ENCODE assay signal across 8 mouse cellular contexts in the genomic region with DNA sequence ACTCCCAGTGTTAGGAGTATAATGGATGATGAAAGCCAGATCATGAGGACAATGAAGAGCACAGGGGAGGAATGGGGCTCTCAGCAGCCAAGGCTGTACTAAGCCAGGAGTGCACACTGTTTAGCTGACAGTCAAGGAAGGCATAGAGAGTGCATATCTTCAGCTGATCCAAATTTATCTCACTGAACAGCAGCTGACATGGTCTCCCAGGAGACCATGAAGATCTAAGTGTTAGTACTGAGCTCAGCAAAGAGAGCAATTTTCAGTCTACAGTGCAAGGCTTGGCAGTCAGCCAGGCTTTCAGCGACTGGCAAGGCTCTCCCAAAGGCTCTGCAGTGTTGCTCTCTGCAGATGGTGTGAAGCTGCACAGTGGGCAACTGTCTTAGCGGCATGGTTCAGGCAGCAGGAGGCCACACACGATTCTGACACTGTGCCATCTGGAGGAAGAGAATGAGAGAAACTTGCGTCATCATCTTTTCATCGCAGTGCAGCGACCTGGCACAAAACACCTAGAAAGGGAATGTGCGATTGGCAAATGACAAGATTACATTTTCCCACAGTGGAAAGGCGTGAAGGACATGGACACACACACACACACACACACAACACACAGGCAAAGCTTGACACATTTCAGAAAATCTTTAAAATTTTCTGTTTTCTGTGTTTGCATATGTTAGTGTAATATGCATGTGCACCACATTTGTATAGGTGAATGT.
A peak's percentile ranks its signal among the peaks of the same experiment; 100 is the strongest.
DNase-seq lines count a peak whose midpoint lies in the region; ATAC-seq lines count a peak whose summit lies in the region.

No protein-coding gene starts in this region.

- intact Hi-C loops in heart, postnatal 36 days (cut with DNase I) = no loop called here

- peak; percentile 66 for DNase-seq in adipocyte (ENCODE audit: low spot score)
- peak; percentile 86 for DNase-seq in brain, embryonic 18.5 days (ENCODE audit: low read depth, low spot score)
- DNase-seq in frontal cortex, postnatal 10 days (ENCODE audit: low spot score in 2 of 2) = peak; percentile 79 to 90
- DNase-seq in heart, postnatal 36 days = peak; percentile 46 to 59
- peak; percentile 76 to 90 for DNase-seq in layer of hippocampus, postnatal 10 days (ENCODE audit: low spot score in 2 of 2)
- peak; percentile 58 for DNase-seq in skeletal muscle tissue, adult 2 months (ENCODE audit: low read depth, low spot score)
- no peak for DNase-seq in urinary bladder, adult 18-20 months (ENCODE audit: low spot score in 2 of 2)

- ATAC-seq in megakaryocyte-erythroid progenitor cell, adult 5-6 weeks (replicated peaks; ENCODE audit: low FRiP score, low TSS enrichment, poor library complexity, severe bottlenecking) = peak; percentile 50; the same call in 1 of the 2 replicates

Comparison
In these comparisons a context has a peak if more than half of its experiments do, and no peak if none do; other contexts are left out.
1. DNase-seq: peak in adipocyte (single experiment), brain, embryonic 18.5 days (single experiment), frontal cortex, postnatal 10 days (2 of 2), heart, postnatal 36 days (2 of 2), layer of hippocampus, postnatal 10 days (2 of 2) and skeletal muscle tissue, adult 2 months (single experiment); none in urinary bladder, adult 18-20 months (0 of 2).